Mouse (Mus musculus) hindbrain, embryonic 12.5 days (tissue): ENCODE measurements around the gene Creb1. TPM values are rescaled to one million over a fixed set of nuclear protein-coding genes. Genes with fewer than 3 reads are reported as not detected.

Experiments used
- ATAC-seq: fragments of 200-750 bp; cut with Nextera tagmentation; 2 replicates; pipeline ENCODE4 v1.8.0; 2017; ENCODE audit warnings: moderate TSS enrichment; ENCODE audit not compliant: low FRiP score
- H3K27ac ChIP-seq: fragments of 300-500 bp; sonication (generic); 2 replicates; pipeline ENCODE4 v1.5.1; 2016; ENCODE audit warnings: mild to moderate bottlenecking
- H3K27me3 ChIP-seq: fragments of 300-500 bp; sonication (generic); 2 replicates; pipeline ENCODE4 v1.6.1; 2016; ENCODE audit warnings: mild to moderate bottlenecking
- H3K36me3 ChIP-seq: fragments of 300-500 bp; sonication (generic); 2 replicates; pipeline ENCODE4 v1.6.1; 2016; ENCODE audit warnings: mild to moderate bottlenecking
- H3K4me1 ChIP-seq: fragments of 300-500 bp; sonication (generic); 2 replicates; pipeline ENCODE4 v1.6.1; 2016
- H3K4me2 ChIP-seq: fragments of 300-500 bp; sonication (generic); replicated peaks from 2 replicates; pipeline ENCODE4 v1.6.1; 2016; ENCODE audit warnings: mild to moderate bottlenecking
- H3K4me3 ChIP-seq: fragments of 300-500 bp; sonication (generic); 2 replicates; pipeline ENCODE4 v1.5.1; 2016; ENCODE audit warnings: mild to moderate bottlenecking
- H3K9ac ChIP-seq: fragments of 300-500 bp; sonication (generic); 2 replicates; pipeline ENCODE4 v1.6.1; 2016; ENCODE audit warnings: mild to moderate bottlenecking, moderate library complexity
- H3K9me3 ChIP-seq: fragments of 300-500 bp; sonication (generic); replicated peaks from 2 replicates; pipeline ENCODE4 v1.6.1; 2016; ENCODE audit warnings: mild to moderate bottlenecking
- WGBS: fragments of 180-500 bp; shearing (Covaris S2); methylation state at CpG from one replicate; pipeline ENCODE4 v1.1.7; 2016; 5-methylcytosine and 5-hydroxymethylcytosine counted together
- polyA plus RNA-seq: library from polyadenylated mRNA; unstranded; fragments of >200 nt; fragmentation: Nextera tagmentation; extraction: Ambion mirVana; gene quantifications from 2 replicates; pipeline ENCODE4 v1.2.1, GENCODE M21; 2016

Creb1 gene
- polyA plus RNA-seq, 1 experiment from 2014 or later: 55.5 TPM

- no peak overlapping the region for H3K4me3 ChIP-seq
- no peak overlapping the region for H3K9ac ChIP-seq
- 82% methylated on average over 6 of the region's 6 CpGs for WGBS
- H3K4me1 ChIP-seq: no peaks in the 10 kb centered on the region
- H3K36me3 ChIP-seq: no peaks in the 10 kb centered on the region
- no peak overlapping the region for H3K27ac ChIP-seq
- H3K9me3 ChIP-seq: no peaks in the 10 kb centered on the region
- ATAC-seq: no peak
- H3K27me3 ChIP-seq: no peaks in the 10 kb centered on the region
- H3K4me2 ChIP-seq: no peak overlapping the region
Observed at GRCm38 (mm10) chr1:64522637-64523036, 9.8 kb upstream of the Creb1 start.

- WGBS: 69% methylated on average over 1 of the region's 1 CpGs
- no peak overlapping the region for H3K9ac ChIP-seq
- H3K9me3 ChIP-seq: no peaks in the 10 kb centered on the region
- ATAC-seq: no peak
- H3K4me3 ChIP-seq: no peak overlapping the region
- no peak overlapping the region for H3K4me2 ChIP-seq
- no peaks in the 10 kb centered on the region for H3K36me3 ChIP-seq
- H3K27me3 ChIP-seq: no peaks in the 10 kb centered on the region
- H3K27ac ChIP-seq: no peak overlapping the region
- no peaks in the 10 kb centered on the region for H3K4me1 ChIP-seq
Observed at GRCm38 (mm10) chr1:64523117-64523516, 9.3 kb upstream of the Creb1 start.

GRCm38 (mm10) chr1:64524661-64525060, 7.8 kb upstream of the Creb1 start:
- no peak for ATAC-seq
- H3K27ac ChIP-seq: no peak overlapping the region
- no peaks in the 10 kb centered on the region for H3K9me3 ChIP-seq
- no peak overlapping the region for H3K4me2 ChIP-seq
- 0 out of 2 replicates have a peak, but pooled peaks cover 4% of the 10 kb centered on the region for H3K36me3 ChIP-seq
- no peaks in the 10 kb centered on the region for H3K27me3 ChIP-seq
- no peaks in the 10 kb centered on the region for H3K4me1 ChIP-seq
- H3K9ac ChIP-seq: no peak overlapping the region
- 88% methylated on average over 2 of the region's 2 CpGs for WGBS
- H3K4me3 ChIP-seq: no peak overlapping the region

- Histone ChIP-seq H3K4me3 (no peak overlapping the region), H3K4me1 (peaks cover 8% of the 10 kb centered on the region), H3K27me3 (no peaks in the 10 kb centered on the region), H3K4me2 (no peak overlapping the region), H3K9ac (no peak overlapping the region), H3K27ac (no peak overlapping the region), H3K9me3 (no peaks in the 10 kb centered on the region), H3K36me3 (0 out of 2 replicates have a peak, but pooled peaks cover 4% of the 10 kb centered on the region)
- no peak for ATAC-seq
Observed at GRCm38 (mm10) chr1:64527626-64528025, 4.8 kb upstream of the Creb1 start.

- H3K4me3 ChIP-seq: no peak overlapping the region
- ATAC-seq: no peak
- H3K36me3 ChIP-seq: 0 out of 2 replicates have a peak, but pooled peaks cover 4% of the 10 kb centered on the region
- H3K4me2 ChIP-seq: no peak overlapping the region
- H3K9ac ChIP-seq: no peak overlapping the region
- H3K27me3 ChIP-seq: no peaks in the 10 kb centered on the region
- H3K9me3 ChIP-seq: no peaks in the 10 kb centered on the region
- peaks cover 15% of the 10 kb centered on the region for H3K4me1 ChIP-seq
- WGBS: 87% methylated on average over 5 of the region's 5 CpGs
- no peak overlapping the region for H3K27ac ChIP-seq
Observed at GRCm38 (mm10) chr1:64529781-64530315, 2.6 kb upstream of the Creb1 start.

- no peak for ATAC-seq
- Histone ChIP-seq H3K36me3 (0 out of 2 replicates have a peak, but pooled peaks cover 4% of the 10 kb centered on the region), H3K27me3 (no peaks in the 10 kb centered on the region), H3K27ac (no peak overlapping the region; the same call in 1 of the 2 replicates), H3K4me3 (peak overlapping the region; percentile 90), H3K9me3 (no peaks in the 10 kb centered on the region), H3K9ac (peak overlapping the region; percentile 80), H3K4me2 (peak overlapping the region; percentile 87), H3K4me1 (peaks cover 21% of the 10 kb centered on the region)
- 30% methylated on average over 7 of the region's 7 CpGs for WGBS
Observed at GRCm38 (mm10) chr1:64531548-64531947, 897 bp upstream of the Creb1 start.

GRCm38 (mm10) chr1:64532067-64532523, 350 bp upstream of the Creb1 start:
- peak overlapping the region; percentile 100 for H3K27ac ChIP-seq
- H3K27me3 ChIP-seq: no peaks in the 10 kb centered on the region
- peak; percentile 75 for ATAC-seq
- peaks cover 21% of the 10 kb centered on the region for H3K4me1 ChIP-seq
- H3K9me3 ChIP-seq: no peaks in the 10 kb centered on the region
- peak overlapping the region; percentile 87 for H3K4me2 ChIP-seq
- H3K4me3 ChIP-seq: peak overlapping the region; percentile 90
- peak overlapping the region; percentile 80 for H3K9ac ChIP-seq
- 0 out of 2 replicates have a peak, but pooled peaks cover 4% of the 10 kb centered on the region for H3K36me3 ChIP-seq
- under 1% methylated on average over 34 of the region's 34 CpGs for WGBS

GRCm38 (mm10) chr1:64533471-64534443, 1.3 kb downstream of the Creb1 start:
- no peak for ATAC-seq
- Histone ChIP-seq H3K27ac (peak overlapping the region; percentile 100), H3K9ac (peak overlapping the region; percentile 99), H3K4me1 (peaks cover 24% of the 10 kb centered on the region), H3K4me3 (peak overlapping the region; percentile 90), H3K4me2 (peak overlapping the region; percentile 79), H3K36me3 (no peaks in the 10 kb centered on the region), H3K27me3 (no peaks in the 10 kb centered on the region), H3K9me3 (no peaks in the 10 kb centered on the region)
- 1% methylated on average over 35 of the region's 35 CpGs for WGBS

- Histone ChIP-seq H3K27me3 (no peaks in the 10 kb centered on the region), H3K4me3 (no peak overlapping the region), H3K9ac (no peak overlapping the region), H3K36me3 (no peaks in the 10 kb centered on the region), H3K9me3 (no peaks in the 10 kb centered on the region), H3K4me1 (peaks cover 16% of the 10 kb centered on the region), H3K27ac (no peak overlapping the region), H3K4me2 (no peak overlapping the region)
- ATAC-seq: no peak
- WGBS: 96% methylated on average over 3 of the region's 3 CpGs
Observed at GRCm38 (mm10) chr1:64538837-64539367, 6.5 kb downstream of the Creb1 start.

- H3K4me1 ChIP-seq: no peaks in the 10 kb centered on the region
- no peaks in the 10 kb centered on the region for H3K27me3 ChIP-seq
- H3K4me3 ChIP-seq: no peak overlapping the region
- no peak overlapping the region for H3K27ac ChIP-seq
- H3K9me3 ChIP-seq: no peaks in the 10 kb centered on the region
- H3K9ac ChIP-seq: no peak overlapping the region
- no peaks in the 10 kb centered on the region for H3K36me3 ChIP-seq
- no peak for ATAC-seq
- H3K4me2 ChIP-seq: no peak overlapping the region
- WGBS: 85% methylated on average over 5 of the region's 5 CpGs
Observed at GRCm38 (mm10) chr1:64543750-64544149, 11.3 kb downstream of the Creb1 start.

GRCm38 (mm10) chr1:64546070-64546469, 13.6 kb downstream of the Creb1 start:
- Histone ChIP-seq H3K27ac (no peak overlapping the region), H3K27me3 (no peaks in the 10 kb centered on the region), H3K9me3 (no peaks in the 10 kb centered on the region), H3K36me3 (no peaks in the 10 kb centered on the region), H3K9ac (no peak overlapping the region), H3K4me1 (no peaks in the 10 kb centered on the region), H3K4me2 (no peak overlapping the region), H3K4me3 (no peak overlapping the region)
- no peak for ATAC-seq
- WGBS: 89% methylated on average over 3 of the region's 3 CpGs

- no peaks in the 10 kb centered on the region for H3K9me3 ChIP-seq
- WGBS: 89% methylated on average over 2 of the region's 2 CpGs
- peaks cover 10% of the 10 kb centered on the region; the same call in 1 of the 2 replicates for H3K36me3 ChIP-seq
- ATAC-seq: no peak
- no peak overlapping the region for H3K4me2 ChIP-seq
- H3K4me3 ChIP-seq: no peak overlapping the region
- no peak overlapping the region for H3K27ac ChIP-seq
- H3K27me3 ChIP-seq: no peaks in the 10 kb centered on the region
- H3K9ac ChIP-seq: no peak overlapping the region
- no peaks in the 10 kb centered on the region for H3K4me1 ChIP-seq
Observed at GRCm38 (mm10) chr1:64549380-64549779, 16.9 kb downstream of the Creb1 start.
